Mouse (Mus musculus): Measurements from ENCODE around the gene Tgtp2. TPM values are rescaled to one million over a fixed set of nuclear protein-coding genes. Genes with fewer than 3 reads are reported as not detected.
"Not testable (repeated sequence)": the region's sequence is repeated elsewhere in the genome, so short reads cannot be mapped to it uniquely, and the experiment has no call there.

Gene Tgtp2
- polyA plus RNA-seq, 1 experiment from 2014 or later = not detected

DNA sequence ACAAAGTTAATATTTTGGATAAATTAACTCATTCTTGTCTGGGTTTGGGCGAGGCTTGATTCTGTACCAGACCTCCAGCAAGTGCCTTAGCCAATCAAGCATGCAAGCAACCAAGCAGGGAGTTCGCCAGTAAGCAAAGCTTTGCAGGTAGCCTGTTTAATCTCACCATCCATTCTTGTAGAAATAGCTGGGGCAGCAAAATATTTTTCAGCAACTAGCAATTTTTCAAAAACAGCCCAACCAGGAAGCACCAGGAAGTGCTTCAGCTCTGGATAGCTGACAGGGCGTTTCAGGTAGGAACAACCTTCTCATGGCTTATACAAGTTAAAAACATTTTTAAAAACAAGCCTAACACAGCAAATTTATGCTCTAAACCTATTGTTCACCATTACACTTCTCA is 17.9 kb upstream of the Tgtp2 start:
- H3K27ac ChIP-seq = 0 out of 2 replicates have a peak overlapping the region, but pooled peaks have one; percentile 49
- ATAC-seq (replicated peaks; ENCODE audit: low FRiP score) = no peak
- no peak overlapping the region for H3K4me3 ChIP-seq (replicated peaks)
- 0 out of 2 replicates have a peak, but pooled peaks cover 8% of the 10 kb centered on the region for H3K4me1 ChIP-seq
- no peaks in the 10 kb centered on the region for H3K36me3 ChIP-seq
- H3K9ac ChIP-seq = no peak overlapping the region
- no peaks in the 10 kb centered on the region for H3K27me3 ChIP-seq
- H3K9me3 ChIP-seq (replicated peaks) = no peaks in the 10 kb centered on the region
- WGBS = 61% methylated on average over 3 of the region's 3 CpGs
- H3K4me2 ChIP-seq = no peak overlapping the region

DNA sequence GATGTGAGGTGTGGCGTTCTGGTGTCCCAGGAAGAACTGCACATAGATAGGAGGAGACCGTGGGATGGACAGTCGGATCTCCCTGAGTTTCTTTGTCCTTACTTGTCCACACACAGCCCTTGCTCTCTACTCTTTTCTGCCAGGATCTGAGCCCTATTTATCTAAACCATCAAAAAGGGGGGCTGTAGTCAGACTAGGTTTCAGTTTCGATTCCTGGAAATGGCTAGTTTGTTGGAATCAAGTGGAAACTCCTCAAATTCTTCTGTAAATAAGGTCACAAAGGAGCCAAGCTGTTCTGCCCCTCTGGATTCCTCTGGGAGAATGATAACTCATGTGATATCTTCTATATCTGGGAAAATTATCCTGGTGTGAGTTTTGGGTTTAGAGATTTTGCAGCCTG is 17.4 kb upstream of the Tgtp2 start:
- WGBS = 71% methylated on average over 4 of the region's 4 CpGs
- H3K4me3 ChIP-seq (replicated peaks) = no peak overlapping the region
- no peaks in the 10 kb centered on the region for H3K9me3 ChIP-seq (replicated peaks)
- no peak overlapping the region for H3K9ac ChIP-seq
- no peak overlapping the region for H3K27ac ChIP-seq
- no peaks in the 10 kb centered on the region for H3K36me3 ChIP-seq
- no peak for ATAC-seq (replicated peaks; ENCODE audit: low FRiP score)
- 0 out of 2 replicates have a peak, but pooled peaks cover 8% of the 10 kb centered on the region for H3K4me1 ChIP-seq
- H3K27me3 ChIP-seq = no peaks in the 10 kb centered on the region
- H3K4me2 ChIP-seq = no peak overlapping the region

DNA sequence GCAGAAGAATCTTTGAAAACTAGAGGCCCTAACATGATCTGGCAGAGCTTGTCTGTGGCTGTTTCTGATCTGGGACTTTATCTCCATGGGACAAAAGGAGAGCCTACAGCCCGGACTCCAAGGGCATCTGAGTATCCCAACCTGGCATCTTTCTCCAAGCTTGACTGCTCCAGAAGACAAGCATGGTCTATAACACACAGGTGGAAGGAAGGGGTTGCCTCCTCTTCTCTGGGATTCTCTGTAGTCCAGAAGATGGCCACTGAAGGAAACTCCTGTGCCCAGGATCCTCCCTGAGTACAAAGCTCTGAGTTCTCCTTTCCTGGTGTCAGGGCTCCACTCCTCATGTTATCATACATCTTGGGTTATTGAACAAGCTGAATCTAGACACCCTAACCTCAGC is 16.6 kb upstream of the Tgtp2 start:
- Histone ChIP-seq H3K9ac (no peak overlapping the region), H3K27me3 (no peaks in the 10 kb centered on the region), H3K36me3 (no peaks in the 10 kb centered on the region), H3K9me3 (replicated peaks) (no peaks in the 10 kb centered on the region), H3K4me2 (no peak overlapping the region), H3K4me3 (replicated peaks) (no peak overlapping the region), H3K4me1 (0 out of 2 replicates have a peak, but pooled peaks cover 8% of the 10 kb centered on the region), H3K27ac (no peak overlapping the region)
- WGBS = 75% methylated on average over 1 of the region's 1 CpGs
- no peak for ATAC-seq (replicated peaks; ENCODE audit: low FRiP score)

DNA sequence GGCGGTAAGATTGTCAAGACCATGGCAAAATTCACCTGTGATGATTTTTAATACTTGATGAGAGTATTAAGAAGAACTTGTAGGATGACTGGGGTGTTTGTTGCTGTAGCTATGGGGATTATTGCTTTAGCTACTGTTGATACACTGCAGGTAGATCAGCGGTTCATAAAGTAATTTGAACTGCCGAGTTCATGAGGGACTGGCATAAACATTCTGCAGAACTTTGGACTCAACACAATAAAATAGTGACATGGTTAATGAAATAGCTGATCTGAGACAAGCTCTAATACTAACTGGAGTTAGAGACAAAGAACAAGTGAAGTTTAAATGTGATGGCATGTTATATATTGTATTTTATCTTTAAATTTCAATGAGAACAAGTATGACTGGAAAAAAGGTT is 14.7 kb upstream of the Tgtp2 start:
- WGBS = 79% methylated on average over 3 of the region's 3 CpGs
- no peak overlapping the region for H3K9ac ChIP-seq
- H3K27ac ChIP-seq = no peak overlapping the region
- ATAC-seq (replicated peaks; ENCODE audit: low FRiP score) = no peak
- H3K4me1 ChIP-seq = 0 out of 2 replicates have a peak, but pooled peaks cover 4% of the 10 kb centered on the region
- H3K27me3 ChIP-seq = no peaks in the 10 kb centered on the region
- H3K4me3 ChIP-seq (replicated peaks) = no peak overlapping the region
- no peaks in the 10 kb centered on the region for H3K9me3 ChIP-seq (replicated peaks)
- H3K4me2 ChIP-seq = no peak overlapping the region
- no peaks in the 10 kb centered on the region for H3K36me3 ChIP-seq

DNA sequence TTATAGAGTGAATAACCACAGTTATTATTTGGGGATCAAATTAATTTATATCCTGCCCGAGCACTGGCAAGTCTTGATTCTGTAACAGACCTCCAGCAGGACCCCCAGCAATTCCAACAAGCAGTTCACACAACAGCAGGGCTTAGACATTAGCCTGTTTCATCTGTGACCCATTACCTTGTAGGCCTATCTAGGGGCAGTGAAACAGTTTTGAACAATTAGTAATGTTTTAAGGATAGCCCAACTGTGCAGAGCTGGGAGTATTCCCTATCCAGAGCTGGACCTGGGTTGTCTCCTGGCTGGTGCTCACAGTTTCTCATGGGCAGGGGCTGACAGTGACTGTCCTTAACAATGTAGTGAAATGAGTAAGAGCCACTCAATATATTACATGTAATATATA is 13.0 kb upstream of the Tgtp2 start:
- Histone ChIP-seq H3K9me3 (replicated peaks) (no peaks in the 10 kb centered on the region), H3K4me3 (replicated peaks) (no peak overlapping the region), H3K4me1 (0 out of 2 replicates have a peak, but pooled peaks cover 4% of the 10 kb centered on the region), H3K36me3 (no peaks in the 10 kb centered on the region), H3K27ac (peak overlapping the region; percentile 79; the same call in 1 of the 2 replicates), H3K9ac (no peak overlapping the region), H3K27me3 (no peaks in the 10 kb centered on the region), H3K4me2 (no peak overlapping the region)
- ATAC-seq (replicated peaks; ENCODE audit: low FRiP score) = no peak
- 60% methylated on average over 1 of the region's 1 CpGs for WGBS

DNA sequence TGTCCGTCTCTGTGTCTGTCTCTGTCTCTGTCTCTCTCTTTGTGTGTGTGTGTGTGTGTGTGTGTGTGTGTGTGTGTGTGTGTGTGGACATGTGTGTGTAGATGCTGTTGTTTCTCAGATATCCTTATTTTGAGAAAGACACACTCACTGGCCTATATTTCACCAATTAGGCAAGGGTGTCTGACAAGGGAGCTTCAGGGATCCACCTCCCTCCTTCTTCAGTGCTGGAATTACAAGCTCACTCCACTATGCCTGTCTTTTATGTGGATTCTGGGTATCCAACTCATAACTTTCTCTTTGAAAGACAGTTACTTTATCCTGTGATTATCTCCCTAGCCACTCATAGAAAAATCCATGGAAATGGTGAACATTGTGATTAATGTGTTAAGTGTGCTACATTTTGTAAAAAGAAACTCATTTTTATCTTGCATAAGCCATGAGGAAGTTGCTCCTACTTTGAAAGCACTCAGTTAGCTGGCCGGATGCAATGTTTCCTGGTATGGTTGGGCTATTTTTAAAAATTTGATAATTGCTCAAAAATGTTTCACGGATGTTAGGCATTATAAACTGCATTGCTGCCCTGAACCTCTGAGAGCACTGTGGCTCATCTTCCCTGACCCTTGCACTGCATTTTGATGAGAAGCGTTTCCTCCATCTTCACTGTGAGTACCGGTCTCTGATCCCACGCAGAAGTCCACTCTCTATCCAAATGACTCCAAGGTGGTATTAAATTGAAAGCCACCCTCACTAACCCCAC is 12.2 kb upstream of the Tgtp2 start, which contains the start of gene Ifi47:
TSS of gene Ifi47 (plus strand) at position 587 of the 757 bp plus-strand sequence.
- H3K27me3 ChIP-seq; H3K9ac ChIP-seq; H3K4me3 ChIP-seq (replicated peaks); H3K4me2 ChIP-seq; H3K4me1 ChIP-seq; H3K9me3 ChIP-seq (replicated peaks); ATAC-seq (replicated peaks; ENCODE audit: low FRiP score); H3K36me3 ChIP-seq: not testable (repeated sequence)
- peak within 1 kb of the TSS; percentile 79 for H3K27ac ChIP-seq
- 66% methylated on average over 6 of the region's 6 CpGs for WGBS

DNA sequence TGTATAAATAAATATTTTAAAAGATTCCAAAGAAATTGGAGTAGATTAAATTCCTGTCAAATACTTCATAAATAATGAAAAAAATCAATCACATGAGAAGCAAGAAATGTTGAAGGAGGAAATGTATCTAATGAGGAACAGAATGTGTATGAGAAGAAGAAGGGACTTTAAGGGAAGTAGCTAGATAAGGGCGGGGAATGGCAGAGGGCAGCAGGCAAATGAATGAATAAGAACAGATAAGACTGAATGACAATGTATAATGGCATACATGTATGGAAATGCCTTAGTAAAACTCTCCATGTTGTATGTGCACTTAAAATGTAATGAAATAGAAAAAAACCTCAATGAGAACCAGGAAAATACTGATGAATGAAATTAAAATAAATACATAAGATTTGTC is 4.4 kb upstream of the Tgtp2 start:
- Histone ChIP-seq H3K4me2 (no peak overlapping the region), H3K9me3 (replicated peaks) (no peaks in the 10 kb centered on the region), H3K36me3 (no peaks in the 10 kb centered on the region), H3K4me1 (no peaks in the 10 kb centered on the region), H3K27me3 (no peaks in the 10 kb centered on the region), H3K27ac (no peak overlapping the region), H3K4me3 (replicated peaks) (no peak overlapping the region), H3K9ac (no peak overlapping the region)
- WGBS = 92% methylated on average over 1 of the region's 1 CpGs
- no peak for ATAC-seq (replicated peaks; ENCODE audit: low FRiP score)

DNA sequence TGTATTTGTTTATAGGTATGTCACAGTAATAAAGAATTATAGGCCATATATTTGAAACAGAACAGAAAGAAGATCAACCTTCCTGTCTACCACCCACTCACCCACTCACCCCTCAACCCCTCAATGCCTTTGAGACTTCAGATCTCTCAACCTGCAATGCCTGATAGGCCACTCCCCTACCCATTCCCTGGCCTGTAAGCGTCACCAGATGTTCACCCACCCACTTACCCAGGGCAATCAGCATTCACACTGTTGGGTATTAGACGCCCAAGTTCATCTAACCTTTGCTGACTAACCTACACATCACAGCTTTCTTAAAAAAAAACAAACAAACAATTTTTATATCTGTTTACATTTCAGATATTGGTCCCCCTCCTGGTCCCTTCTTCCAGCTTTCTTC is 2.1 kb downstream of the Tgtp2 start:
- not testable (repeated sequence) for H3K27me3 ChIP-seq; H3K4me3 ChIP-seq (replicated peaks); H3K27ac ChIP-seq; H3K9ac ChIP-seq; H3K4me1 ChIP-seq; H3K4me2 ChIP-seq; H3K9me3 ChIP-seq (replicated peaks); ATAC-seq (replicated peaks; ENCODE audit: low FRiP score); H3K36me3 ChIP-seq
- WGBS = 49% methylated on average over 2 of the region's 2 CpGs

DNA sequence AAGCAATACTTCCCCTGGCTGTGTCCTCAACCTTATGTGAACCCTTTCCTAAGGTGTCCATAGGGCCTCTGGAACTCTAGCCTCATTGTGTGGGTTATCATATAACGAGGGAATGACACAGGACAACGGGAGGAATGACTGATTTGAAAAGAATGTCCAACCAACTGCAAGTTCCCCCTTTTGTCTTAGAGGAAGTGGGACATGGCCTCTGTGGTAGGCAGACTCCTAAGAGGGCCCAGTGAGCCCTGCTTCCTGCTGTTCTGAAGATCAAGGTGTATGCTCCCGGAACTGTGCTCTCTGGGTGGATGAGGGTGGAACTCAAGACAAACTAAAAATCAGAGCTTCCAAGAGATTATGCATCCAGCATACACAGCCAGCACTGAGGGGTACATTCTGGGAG is 3.9 kb downstream of the Tgtp2 start:
- not testable (repeated sequence) for ATAC-seq (replicated peaks; ENCODE audit: low FRiP score); H3K4me2 ChIP-seq; H3K4me3 ChIP-seq (replicated peaks); H3K27ac ChIP-seq; H3K9me3 ChIP-seq (replicated peaks); H3K4me1 ChIP-seq; H3K36me3 ChIP-seq; H3K9ac ChIP-seq; H3K27me3 ChIP-seq
- WGBS = 61% methylated on average over 2 of the region's 3 CpGs

DNA sequence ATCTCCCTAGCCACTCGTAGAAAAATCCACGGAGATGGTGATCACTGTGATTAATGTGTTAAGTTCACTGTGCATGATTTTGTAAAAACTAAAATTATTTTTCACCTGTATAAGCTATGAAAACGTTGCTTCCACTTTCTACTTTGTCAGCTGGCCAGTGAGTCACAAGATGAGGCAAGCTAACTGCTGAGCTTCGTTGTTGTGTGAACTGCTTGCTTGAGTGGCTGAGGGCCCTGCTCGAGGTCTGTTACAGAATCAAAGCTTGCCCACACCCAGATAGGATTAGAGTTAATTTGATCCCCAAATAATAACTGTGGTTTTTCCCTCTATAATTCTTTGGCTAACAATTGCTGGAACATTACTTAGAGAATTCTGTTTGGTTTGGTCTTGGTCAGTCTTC is 12.1 kb downstream of the Tgtp2 start:
- ATAC-seq (replicated peaks; ENCODE audit: low FRiP score); H3K4me1 ChIP-seq; H3K4me2 ChIP-seq; H3K36me3 ChIP-seq; H3K9ac ChIP-seq; H3K4me3 ChIP-seq (replicated peaks); H3K27me3 ChIP-seq; H3K27ac ChIP-seq; H3K9me3 ChIP-seq (replicated peaks): not testable (repeated sequence)
- no CpG with 5 or more reads among the region's 5 CpGs for WGBS

DNA sequence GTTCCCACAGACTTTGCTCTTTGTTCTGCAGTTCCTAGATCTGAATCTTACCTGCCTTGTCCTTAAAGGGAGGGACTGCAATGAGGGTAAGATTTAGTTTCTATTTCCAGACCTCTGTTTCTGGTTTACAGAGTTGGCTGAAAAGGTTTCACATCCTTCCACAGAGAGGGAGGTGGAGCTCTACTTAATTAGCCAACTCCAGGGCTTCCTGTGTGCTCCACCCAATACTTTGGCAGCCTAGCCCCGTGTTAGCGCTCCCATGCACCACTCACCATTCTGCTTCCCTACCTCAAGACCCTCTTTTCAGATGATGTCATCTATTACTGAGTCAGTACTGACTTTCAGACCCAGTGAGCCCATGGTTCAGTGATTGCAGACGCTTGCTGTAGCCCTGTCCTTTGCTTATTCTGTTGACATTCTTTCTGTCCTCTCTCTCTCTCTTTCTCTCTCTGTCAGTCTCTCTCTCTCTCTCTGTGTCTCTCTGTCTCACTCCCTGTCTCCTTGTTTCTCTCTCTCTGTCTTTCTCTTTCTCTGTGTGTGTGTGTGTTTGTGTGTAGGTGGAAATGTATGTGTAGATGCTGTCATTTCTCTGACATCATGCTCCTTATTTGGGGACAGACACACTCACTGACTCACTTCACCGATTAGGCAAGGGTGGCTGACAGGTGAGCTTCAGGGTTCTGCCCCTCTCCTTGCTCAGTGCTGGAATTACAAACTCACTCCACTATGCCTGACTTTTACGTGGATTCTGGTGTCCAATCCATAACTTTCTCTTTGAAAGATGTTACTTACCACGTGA is 12.7 kb downstream of the Tgtp2 start, which contains the start of gene 9930111J21Rik2:
TSS of gene 9930111J21Rik2 (minus strand) at position 150 of the 799 bp plus-strand sequence.
- WGBS = 80% methylated on average over 1 of the region's 6 CpGs
- not testable (repeated sequence) for H3K4me2 ChIP-seq; H3K36me3 ChIP-seq; H3K9me3 ChIP-seq (replicated peaks); H3K27ac ChIP-seq; H3K4me3 ChIP-seq (replicated peaks); H3K4me1 ChIP-seq; H3K9ac ChIP-seq; H3K27me3 ChIP-seq; ATAC-seq (replicated peaks; ENCODE audit: low FRiP score)

DNA sequence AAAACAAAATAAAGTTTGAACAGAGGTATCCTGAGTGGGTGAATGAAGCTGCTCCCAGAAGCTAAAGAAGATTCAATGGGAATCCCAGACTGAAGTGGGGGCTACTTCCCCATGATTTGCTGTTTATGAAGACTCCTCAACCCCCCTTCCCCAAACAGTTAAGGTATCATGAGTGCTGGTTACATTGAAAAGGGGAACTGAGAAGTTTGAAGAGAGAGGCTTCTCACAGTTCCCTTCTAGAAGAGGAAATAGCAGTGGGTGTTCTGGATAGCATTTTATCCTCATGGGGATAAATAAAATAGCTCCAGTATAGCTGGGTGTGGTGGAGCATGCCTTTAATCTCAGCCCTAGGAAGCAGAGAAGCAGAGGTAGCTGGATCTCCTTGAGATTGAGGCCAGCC is 13.9 kb downstream of the Tgtp2 start:
- not testable (repeated sequence) for H3K4me3 ChIP-seq (replicated peaks); H3K36me3 ChIP-seq; H3K4me2 ChIP-seq; H3K27ac ChIP-seq; H3K9me3 ChIP-seq (replicated peaks); H3K4me1 ChIP-seq; H3K9ac ChIP-seq; H3K27me3 ChIP-seq; ATAC-seq (replicated peaks; ENCODE audit: low FRiP score)

Measured in kidney, embryonic 15.5 days (tissue).